Mouse (Mus musculus) testis, postnatal 10 days (tissue): ENCODE data around the gene Arl8a.
A peak's percentile ranks its signal among the peaks of the same experiment; 100 is the strongest.
"Not testable (repeated sequence)": the region's sequence is repeated elsewhere in the genome, so short reads cannot be mapped to it uniquely, and the experiment has no call there.

Experiments used
- DNase-seq: peaks from one replicate; pipeline ENCODE4 v3.0.0; 2021; ENCODE audit warnings: low spot score

The Arl8a gene

DNA sequence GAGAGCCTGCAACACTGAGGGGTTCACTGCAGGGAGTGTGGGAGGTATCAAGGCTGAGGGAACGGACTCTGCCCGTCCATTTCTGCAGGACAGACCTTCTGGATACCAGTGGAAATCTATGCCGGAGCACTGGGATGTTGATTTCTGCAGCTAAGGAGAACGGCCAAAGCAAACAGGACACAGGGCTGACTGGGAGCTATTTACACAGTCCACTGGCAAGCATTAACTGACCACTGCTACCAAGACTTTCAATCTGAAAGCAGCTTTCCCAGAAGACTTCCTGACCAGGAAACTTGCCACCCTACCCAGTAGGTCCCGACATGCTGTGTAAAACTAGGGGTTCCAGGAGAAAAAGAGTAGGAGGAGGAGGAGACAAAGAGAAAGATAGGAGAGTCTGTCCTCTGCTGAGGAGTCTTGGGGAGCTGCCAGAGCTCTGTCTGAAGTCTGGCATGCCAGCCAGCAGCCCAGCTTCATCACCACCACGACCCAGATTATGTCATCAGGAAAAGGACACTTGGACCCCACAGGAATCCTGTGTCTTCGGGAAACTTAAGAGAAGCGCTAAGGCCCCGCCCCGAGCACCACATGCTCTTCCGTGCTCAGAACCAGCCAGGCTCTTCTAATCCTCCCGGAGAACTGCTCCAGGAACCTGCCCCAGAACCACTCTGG lies 23.1 kb downstream of the Arl8a start:
- peak; percentile 74 for DNase-seq

DNA sequence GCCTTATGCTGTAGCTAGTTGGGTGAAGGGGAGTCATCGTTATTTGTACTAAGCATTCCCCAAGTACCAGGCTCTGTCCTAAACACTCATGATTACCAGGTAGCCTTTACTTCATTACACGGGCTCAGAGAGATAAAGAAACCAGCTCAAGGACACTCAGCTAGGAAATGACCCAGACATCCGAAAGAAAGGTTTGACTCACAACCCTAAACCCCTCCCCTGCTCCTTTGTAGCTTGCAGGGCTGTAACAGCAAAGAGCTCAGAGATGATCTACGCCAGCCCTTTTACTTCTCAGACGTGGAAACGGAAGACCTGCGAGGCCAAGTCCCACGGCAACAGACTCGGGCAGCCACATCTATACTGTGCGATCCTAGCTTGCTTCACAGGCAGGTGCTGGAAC lies 23.7 kb downstream of the Arl8a start:
- no peak for DNase-seq

DNA sequence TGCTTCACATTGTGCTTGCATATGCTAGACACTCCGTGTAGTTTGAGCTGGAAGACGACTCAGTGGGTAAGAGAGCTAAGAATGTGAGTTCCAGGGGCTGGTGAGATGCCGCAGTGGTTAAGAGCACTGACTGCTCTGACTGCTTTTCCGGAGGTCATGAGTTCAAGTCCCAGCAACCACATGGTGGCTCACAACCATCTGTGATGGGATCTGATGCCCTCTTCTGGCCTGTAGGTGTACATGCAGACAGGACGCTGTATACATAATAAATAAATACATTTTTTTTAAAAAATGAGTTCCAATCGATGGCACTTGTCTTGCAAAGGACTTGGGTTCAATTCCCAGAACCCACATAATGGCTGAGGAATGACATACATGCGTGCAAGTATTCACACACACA lies 24.6 kb downstream of the Arl8a start:
- DNase-seq: no peak

DNA sequence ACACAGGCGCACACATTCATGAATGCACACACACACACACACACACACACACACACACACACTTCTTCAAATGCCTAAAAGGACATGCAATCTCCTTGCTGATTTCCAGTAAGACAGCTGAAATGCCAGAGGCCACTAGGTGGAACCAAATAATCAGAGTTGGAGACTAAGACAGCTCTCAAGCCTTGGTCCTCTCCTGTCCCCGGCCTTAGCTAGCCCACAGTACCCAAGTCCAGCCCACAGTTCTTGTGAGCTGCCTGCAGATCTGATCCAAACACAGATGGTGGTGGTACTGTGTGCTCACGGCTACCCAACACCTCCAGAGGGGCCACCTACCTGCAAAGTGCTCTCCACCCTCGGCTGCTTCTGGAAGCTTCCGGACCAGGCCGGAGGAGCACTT lies 25.4 kb downstream of the Arl8a start:
- DNase-seq: peak; percentile 77

DNA sequence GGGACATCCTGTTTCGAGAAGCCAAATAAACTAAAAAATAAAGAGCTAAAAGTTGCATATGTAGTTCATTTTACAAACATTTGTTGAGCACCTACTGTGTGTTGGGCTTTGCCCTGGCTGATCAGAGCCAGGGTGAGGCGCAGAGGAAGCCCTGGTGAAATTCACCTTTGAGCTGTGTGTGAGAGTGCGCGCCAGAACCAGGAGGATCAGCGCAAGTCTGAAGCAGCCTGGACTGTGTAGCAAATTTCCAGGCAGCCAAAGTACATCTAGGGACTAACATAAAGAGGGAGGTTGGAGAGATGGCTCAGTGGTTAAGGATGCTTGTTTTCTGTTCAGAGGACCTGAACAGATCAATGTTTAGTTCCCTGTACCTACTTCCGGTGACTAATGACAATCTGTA lies 26.7 kb downstream of the Arl8a start:
- no peak for DNase-seq

DNA sequence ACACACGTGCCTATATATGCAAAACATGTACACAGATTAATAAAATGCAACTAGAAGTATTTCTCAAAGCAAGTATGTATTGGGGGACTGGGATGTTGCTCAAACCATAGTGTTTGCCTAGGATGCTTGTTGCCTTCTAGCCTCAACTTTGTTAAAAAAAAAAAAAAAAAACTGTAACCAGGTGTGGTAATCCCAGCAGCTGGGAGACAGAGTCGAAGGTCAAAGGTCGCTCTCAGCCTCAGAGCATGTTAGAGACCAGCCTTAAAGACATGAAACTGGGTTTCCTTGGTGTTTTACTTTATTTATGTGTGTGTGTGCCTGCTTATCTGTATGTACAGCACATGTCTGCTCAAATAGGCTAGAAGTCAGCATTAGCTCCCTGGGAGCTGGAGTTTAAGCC lies 28.6 kb downstream of the Arl8a start:
- no peak for DNase-seq

DNA sequence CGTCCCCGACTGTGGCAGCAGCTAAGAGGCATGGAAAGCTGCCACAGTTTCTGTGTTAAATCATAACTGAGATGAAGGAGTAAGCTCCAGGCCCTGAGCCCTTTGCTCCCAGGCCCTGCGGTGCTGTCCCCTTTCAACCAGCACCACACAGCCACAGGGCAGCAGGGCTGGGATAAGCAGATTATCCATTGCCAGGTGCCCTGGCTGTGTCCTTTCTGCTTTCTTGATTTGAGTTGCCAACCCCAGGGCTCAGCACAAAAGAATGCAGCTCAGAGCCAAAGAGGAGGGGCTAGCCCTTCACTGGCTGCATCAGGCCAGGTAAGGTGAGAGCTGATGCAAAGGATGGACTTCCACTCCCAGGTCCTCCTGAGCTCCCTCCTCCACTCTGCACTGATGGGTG lies 31.1 kb downstream of the Arl8a start:
- no peak for DNase-seq

DNA sequence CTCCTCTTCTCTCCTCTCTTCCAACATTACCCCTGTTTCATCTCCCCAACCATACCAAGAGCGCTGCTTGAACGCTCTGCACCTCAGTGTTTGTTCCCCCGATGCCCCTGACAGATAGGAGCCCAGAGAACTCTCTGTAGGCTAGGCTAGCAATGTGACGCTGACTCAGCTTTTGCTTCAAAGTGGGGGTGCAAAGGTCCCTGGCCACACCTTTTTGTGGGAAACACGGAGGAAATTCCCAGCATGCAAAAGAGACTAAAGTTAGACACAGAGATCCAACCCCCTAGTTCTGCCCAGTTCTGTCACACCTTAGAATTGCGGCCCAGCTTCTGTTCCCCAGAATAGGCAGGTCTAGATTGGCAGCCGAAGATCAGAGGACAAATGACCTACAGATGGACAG lies 32.2 kb downstream of the Arl8a start:
- DNase-seq: no peak

DNA sequence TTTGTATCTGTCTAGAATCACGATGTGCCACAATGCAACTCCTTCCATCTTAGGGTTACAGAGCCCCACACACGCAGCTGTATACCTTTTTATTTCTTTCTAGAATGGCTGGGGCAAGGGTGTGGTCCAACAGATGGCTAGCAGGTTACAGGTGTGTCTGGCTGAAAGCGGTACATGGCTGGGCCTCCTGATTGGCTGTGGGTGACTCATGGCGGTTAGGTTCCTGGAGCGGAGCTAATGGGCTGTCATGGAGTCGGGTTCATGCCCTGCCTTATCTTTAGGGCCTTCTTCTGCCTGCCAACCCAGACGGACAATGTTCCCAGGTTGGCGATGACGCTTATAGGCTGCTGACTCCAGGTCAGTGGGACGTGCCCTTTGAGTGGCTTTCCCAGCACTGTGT lies 34.2 kb downstream of the Arl8a start:
- DNase-seq: no peak

DNA sequence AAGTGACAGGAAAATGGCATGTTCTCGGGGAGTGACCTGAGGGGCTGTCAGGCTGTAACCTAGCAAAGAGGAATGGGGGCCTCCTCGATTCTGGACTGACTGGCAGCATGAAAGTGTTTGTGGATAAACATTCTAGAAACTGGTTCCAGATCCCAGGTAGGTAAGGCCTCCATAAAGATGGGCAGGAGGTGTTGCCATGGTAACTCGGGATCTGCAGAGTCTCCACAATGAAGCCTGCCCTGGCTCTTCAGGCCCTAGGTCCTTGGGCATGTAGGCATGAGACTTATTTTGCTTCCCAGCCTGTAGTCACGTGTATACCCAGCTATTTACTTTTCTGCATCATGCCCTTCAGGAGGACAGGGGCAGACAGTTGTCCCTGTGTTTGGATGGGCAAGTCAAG lies 34.7 kb downstream of the Arl8a start:
- no peak for DNase-seq

DNA sequence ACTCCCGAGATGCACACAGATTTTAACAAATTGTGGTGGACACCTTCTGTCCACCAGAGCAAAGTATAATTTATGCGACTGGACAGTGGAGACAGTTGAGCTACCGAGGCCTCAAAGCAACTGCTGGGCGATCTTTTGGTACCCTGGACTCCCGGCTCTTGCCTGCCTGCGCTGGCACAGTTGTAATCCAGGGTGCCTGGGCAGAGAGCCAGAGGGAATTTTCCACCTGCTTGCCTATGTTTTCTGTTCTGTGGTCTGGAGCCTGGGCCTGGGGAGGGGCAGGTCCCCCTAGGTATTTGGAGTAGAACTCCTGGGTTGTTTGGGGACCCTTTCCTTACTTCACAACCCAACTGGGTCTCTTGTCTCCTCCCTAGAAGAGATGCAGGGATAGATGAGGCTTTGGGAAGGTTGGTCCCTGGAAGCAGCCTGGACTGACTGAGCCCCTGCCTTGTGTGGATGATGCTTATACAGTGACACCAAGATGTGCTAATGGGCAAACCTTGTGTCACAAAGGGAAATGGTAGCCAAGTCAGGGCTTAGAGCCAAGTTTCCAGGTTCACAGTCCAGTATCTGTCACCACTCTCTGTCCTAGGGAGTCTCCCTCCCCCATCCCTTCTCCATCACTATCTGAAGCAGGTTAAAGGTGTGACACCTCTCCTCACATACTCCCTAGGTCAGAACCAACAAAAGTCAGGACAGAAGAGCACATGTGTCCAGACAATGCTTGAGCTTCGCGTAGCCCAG lies 35.4 kb downstream of the Arl8a start:
- no peak for DNase-seq

DNA sequence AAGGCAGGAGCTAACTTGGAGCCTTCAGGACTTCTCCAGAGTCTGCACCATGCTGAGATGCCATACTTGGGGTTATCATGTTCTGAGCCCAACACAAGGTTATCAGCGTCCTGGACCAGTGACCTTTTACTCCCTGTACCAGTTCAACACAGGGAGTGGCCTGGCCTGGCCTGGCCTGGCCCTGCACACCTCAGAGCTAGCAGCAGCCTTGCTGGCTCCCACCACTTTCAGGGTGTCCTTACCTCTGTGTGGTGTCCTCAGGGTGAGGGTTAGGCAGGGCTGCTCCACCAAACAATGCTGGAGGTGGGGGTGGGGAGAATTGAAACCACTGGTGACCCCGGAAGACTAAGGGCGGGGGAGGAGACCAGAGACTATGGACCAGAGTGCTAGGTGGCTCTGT lies 36.4 kb downstream of the Arl8a start:
- no peak for DNase-seq

DNA sequence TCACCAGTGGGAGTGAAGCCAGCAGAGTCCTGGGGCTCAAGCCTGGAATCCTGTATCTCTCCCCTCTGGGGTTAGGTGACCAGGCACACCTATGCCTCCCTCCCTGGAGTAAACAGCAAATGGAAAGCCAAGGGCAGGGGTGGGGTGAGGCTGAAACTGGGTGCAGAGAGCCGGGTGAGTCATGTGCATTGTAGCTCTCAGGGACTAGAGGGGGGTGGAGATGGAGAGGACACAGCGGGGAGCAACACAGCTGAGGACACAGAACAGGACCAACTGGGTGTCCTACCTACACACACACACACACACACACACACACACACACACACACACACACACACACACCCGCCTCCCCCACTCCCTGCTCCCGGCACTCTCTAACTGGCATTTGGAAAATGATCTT lies 36.8 kb downstream of the Arl8a start:
- DNase-seq: no peak

DNA sequence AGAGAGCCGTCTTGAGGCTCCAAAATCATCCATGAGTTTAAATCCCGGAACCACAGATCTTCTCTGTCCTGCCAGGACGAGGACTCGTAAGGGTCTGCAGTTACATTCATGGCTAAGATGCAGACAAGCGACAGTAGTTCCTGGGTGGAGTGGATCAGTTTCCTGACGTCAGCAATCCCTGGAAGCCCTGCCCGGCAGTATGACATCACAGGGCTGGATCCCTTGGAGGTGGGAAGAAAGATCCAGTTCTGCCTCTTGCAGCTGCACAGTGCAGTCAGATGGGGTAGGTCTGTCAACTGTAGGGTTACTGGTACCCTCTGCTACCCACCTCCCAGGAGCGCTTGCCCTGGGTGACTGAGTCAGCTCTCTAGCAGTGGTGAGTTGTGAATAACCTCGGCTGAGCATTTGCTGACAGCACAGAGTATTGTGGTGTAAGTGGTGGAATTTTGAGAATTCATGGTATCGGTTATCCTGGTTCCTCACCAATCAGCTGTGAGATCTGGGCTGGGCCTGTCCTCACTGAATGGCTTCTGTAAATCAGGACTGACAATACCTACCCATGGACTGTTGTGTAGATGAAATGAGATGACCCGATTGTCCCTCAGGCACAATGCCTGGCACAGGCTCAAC lies 37.4 kb downstream of the Arl8a start:
- no peak for DNase-seq

DNA sequence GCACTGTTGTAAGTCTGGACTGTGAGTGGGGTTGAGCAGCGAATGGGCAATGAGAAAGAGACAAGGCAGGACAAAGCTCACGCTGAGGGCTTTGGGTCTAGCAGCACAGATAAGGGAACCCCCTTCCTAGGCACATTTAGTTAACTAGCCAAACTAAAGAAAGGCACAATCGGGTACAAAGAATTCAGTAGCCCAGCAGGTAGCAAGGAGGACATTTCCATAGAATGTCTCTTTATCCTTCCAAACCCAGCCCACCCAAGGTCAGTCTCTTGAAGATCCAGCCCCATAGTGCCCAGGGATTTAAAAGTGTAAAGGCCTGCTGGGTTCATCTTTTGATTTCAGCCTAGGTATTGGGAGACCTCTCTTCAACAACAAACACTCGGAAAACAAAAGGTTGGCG lies 39.3 kb downstream of the Arl8a start:
- DNase-seq: no peak

DNA sequence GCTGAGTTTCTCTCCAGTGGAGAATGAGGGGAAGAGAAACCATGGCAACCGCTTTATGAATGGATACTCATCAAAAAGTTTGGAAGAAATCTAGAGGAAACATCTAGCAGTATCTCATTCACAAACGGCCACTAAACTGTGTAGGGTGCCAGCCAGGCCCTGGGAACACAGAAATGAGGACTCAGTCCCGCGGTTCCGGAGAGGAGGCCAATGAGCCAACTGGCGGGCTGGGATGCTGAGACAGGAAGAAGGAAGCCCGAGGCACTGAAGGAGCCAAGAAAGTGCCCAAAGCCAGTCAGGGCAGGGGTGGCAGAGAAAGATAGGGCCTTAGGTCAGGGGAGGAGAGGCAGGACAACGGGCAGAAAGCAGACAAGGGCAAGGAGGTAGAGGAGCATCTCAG lies 39.8 kb downstream of the Arl8a start:
- no peak for DNase-seq

DNA sequence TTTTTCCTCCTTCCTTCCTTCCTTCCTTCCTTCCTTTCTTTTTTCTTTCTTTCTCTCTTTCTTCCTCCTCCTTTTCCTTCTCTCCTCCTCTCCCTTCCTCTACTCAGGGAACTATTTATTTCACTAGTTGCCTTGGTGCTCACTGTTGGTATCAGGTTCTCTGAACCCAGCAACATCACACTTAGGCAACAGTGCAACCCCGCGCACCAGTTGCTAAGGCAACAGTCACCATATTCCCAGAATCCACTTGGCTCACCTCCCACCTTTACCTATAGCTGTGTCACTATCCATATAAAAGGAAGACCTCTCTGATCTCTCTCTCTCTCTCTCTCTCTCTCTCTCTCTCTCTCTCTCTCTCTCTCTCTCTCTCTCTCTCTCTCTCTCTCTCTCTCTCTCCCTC lies 40.4 kb downstream of the Arl8a start:
- not testable (repeated sequence) for DNase-seq

DNA sequence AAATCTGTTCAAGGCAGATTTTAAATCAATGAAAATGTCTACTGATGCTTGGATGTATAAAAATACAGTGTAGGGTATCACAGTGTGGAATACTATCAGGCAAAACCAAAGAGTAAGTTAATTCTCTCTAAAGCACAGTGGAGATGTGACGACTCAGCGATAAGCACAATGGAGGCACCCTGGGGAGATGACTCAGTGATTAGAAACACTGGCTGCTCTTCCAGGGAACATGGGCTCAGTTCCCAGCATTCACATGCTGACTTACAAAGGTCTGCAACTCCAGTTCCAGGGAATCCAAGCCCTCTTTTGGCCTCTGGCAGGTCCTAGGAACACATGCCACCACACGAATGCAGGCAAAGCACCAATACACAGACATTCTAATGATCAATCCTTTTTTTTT lies 41.6 kb downstream of the Arl8a start:
- no peak for DNase-seq

DNA sequence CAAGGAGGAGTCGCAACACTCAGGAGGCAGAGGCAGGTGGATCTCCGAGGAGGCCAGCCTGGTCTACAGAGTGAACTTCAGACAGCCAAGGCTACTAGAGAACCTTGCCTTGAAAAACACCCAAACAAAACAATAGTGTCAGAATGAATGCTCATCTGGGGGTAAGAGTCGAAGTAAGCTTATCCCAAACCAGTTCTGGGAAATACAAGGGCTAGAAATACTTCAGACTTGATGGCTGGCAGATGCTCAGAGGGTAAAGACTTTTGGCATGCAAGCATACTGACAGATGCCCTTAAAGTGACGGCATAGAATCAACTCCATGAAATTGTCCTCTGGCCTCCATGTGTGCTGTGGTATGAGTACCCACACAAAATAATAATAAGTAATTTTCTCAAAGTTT lies 42.6 kb downstream of the Arl8a start:
- DNase-seq: no peak

DNA sequence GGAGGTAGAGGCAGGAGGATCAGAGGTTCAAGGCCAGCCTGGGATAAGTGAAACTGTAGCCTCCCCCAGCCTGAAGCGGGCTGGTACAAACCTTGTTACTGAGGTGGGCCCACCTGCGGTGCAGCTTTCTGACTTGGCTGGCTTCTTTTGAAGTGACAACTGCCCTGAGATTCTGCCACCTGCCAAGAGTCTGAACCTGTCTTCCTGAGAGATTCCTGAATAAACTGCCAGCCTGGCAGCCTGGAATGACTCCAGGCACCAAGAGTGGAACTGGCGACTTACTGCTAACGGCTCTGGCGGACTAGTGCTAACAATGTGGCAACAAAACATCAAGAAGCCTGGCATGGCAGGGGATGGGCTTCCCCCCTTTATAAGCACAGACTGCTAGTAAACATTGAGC lies 47.7 kb downstream of the Arl8a start:
- not testable (repeated sequence) for DNase-seq

DNA sequence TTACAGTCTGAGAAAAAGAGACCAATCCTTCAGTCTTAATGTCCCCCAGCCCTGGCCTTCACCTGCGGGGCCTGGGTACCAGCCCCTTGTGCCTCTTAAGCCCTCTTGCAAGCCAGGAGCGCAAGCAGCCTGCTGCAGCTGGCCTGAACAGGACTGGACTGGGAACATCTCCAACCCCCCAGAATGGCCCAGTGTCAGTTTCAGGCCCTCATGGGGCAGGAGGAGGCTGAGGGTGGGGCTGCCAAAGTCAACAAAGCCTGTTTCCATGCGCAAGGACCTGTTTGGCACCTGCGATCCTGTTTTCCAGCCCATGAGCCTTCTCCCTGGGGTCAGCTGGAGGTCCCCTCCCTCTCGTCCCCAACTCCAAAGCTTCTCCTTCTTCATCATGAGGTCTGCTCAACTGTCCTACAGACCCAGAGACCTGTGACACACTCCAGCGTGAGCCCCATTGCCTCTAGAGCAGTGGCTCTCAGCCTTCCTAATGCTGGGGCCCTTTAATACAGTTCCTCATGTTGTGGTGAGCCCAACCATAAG lies 49.4 kb downstream of the Arl8a start:
- peak; percentile 44 for DNase-seq

DNA sequence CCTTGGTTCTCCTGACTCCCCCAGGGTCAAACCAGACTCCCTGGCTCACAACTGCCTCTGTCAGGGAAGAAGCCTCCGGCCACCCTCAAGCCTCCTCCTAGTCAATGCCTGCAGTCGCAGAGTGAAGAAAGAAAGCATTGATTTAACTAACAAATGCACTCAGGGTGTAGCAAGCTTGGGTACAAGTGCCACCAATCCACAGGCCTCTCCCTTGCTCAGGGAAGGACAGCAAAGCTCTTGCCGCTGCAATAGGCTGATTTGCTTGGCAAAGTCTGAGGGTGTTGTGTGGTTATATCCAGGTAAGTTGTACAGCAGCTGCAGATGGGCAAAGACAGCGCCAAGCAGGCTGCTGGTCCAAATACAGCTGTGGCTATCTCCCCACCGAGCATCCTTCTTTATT lies 51.8 kb downstream of the Arl8a start:
- DNase-seq: no peak
